Mouse (Mus musculus) lung, adult 2 months (tissue): Measurements from ENCODE around the gene Klhl42. TPM values are rescaled to one million over a fixed set of nuclear protein-coding genes. Genes with fewer than 3 reads are reported as not detected.
A peak's percentile ranks its signal among the peaks of the same experiment; 100 is the strongest.

Experiments
- DNase-seq: peaks from one replicate; pipeline ENCODE4 v3.0.0; 2022
- H3K4me1 ChIP-seq: fragments of 200-500 bp; 2 replicates; pipeline ENCODE4 v1.6.1; 2011; ENCODE audit warnings: low read length; ENCODE audit not compliant: control insufficient read depth, insufficient read depth
- H3K4me3 ChIP-seq: fragments of 200-500 bp; replicated peaks from 2 replicates; pipeline ENCODE3; 2011; ENCODE audit warnings: low read depth, mild to moderate bottlenecking, control low read depth, low read length; ENCODE audit errors: extremely low read depth
- CTCF ChIP-seq: fragments of 200-500 bp; IDR thresholded peaks from 2 replicates; pipeline ENCODE4 v1.5.1; 2011; ENCODE audit warnings: mild to moderate bottlenecking, low read length, control low read depth; ENCODE audit not compliant: insufficient read depth
- POLR2A ChIP-seq: fragments of 200-500 bp; IDR thresholded peaks from 2 replicates; pipeline ENCODE4 v1.6.1; 2011; ENCODE audit warnings: low read depth, mild to moderate bottlenecking, control low read depth, low read length, borderline replicate concordance; ENCODE audit errors: extremely low read depth
- WGBS: fragments of 180-500 bp; shearing (Covaris S2); methylation state at CpG from one replicate; pipeline ENCODE4 v1.1.7; 2018; 5-methylcytosine and 5-hydroxymethylcytosine counted together
- polyA plus RNA-seq: library from polyadenylated mRNA; depleted of rRNA; stranded (reverse); fragments of >200 nt; gene quantifications from 2 replicates; pipeline ENCODE4 v1.2.3, GENCODE M21; 2012; rRNA removed

Klhl42 gene
- polyA plus RNA-seq, 1 experiment = 12.0 TPM

- 93% methylated on average over 10 of the region's 10 CpGs for WGBS
- TF ChIP-seq CTCF = no peak
- Histone ChIP-seq H3K4me3 (no peak overlapping the region), H3K4me1 (no peaks in the 10 kb centered on the region)
- no peak for DNase-seq
Measured at GRCm38 (mm10) chr6:147127239-147127638, 36.1 kb downstream of the Klhl42 start.

- TF ChIP-seq POLR2A (no peak), CTCF (no peak)
- WGBS = 78% methylated on average over 3 of the region's 3 CpGs
- no peak overlapping the region for H3K4me3 ChIP-seq
- no peaks in the 10 kb centered on the region for H3K4me1 ChIP-seq
- no peak for DNase-seq
Measured at GRCm38 (mm10) chr6:147138260-147138659, 47.1 kb downstream of the Klhl42 start.

- WGBS = 89% methylated on average over 7 of the region's 7 CpGs
- Histone ChIP-seq H3K4me3 (no peak overlapping the region), H3K4me1 (peaks cover 4% of the 10 kb centered on the region)
- no peak for TF ChIP-seq POLR2A
- no peak for TF ChIP-seq CTCF
- no peak for DNase-seq
Measured at GRCm38 (mm10) chr6:147140600-147141154, 49.5 kb downstream of the Klhl42 start.

- DNase-seq = peak; percentile 7
- TF ChIP-seq POLR2A (no peak), CTCF (no peak)
- WGBS = 78% methylated on average over 5 of the region's 5 CpGs
- H3K4me3 ChIP-seq = no peak overlapping the region
- peaks cover 4% of the 10 kb centered on the region for H3K4me1 ChIP-seq
Measured at GRCm38 (mm10) chr6:147144664-147145063, 53.5 kb downstream of the Klhl42 start.

- peak; percentile 16 for DNase-seq
- 22% methylated on average over 2 of the region's 2 CpGs for WGBS
- TF ChIP-seq CTCF (no peak), POLR2A (no peak)
Measured at GRCm38 (mm10) chr6:147145277-147145676, 54.1 kb downstream of the Klhl42 start.

GRCm38 (mm10) chr6:147145753-147146152, 54.6 kb downstream of the Klhl42 start:
- peaks cover 4% of the 10 kb centered on the region for H3K4me1 ChIP-seq
- 50% methylated on average over 10 of the region's 10 CpGs for WGBS
- TF ChIP-seq CTCF (no peak), POLR2A (no peak)
- no peak overlapping the region for H3K4me3 ChIP-seq
- no peak for DNase-seq

More at GRCm38 (mm10) chr6:147145277-147145676, 54.1 kb downstream of the Klhl42 start:
- no peak overlapping the region for H3K4me3 ChIP-seq
- peaks cover 4% of the 10 kb centered on the region for H3K4me1 ChIP-seq

GRCm38 (mm10) chr6:147151069-147151468, 59.9 kb downstream of the Klhl42 start:
- no peaks in the 10 kb centered on the region for H3K4me1 ChIP-seq
- TF ChIP-seq CTCF (no peak), POLR2A (no peak)
- no peak for DNase-seq
- H3K4me3 ChIP-seq = no peak overlapping the region
- WGBS = 60% methylated on average over 6 of the region's 6 CpGs

- no peak for TF ChIP-seq POLR2A
- no peak for TF ChIP-seq CTCF
- no peak for DNase-seq
- no peaks in the 10 kb centered on the region for H3K4me1 ChIP-seq
- no peak overlapping the region for H3K4me3 ChIP-seq
Measured at GRCm38 (mm10) chr6:147151839-147152238, 60.7 kb downstream of the Klhl42 start.

- no peak for DNase-seq
- no peak for TF ChIP-seq CTCF
- no peak for TF ChIP-seq POLR2A
- H3K4me1 ChIP-seq = no peaks in the 10 kb centered on the region
- WGBS = 46% methylated on average over 7 of the region's 7 CpGs
- no peak overlapping the region for H3K4me3 ChIP-seq
Measured at GRCm38 (mm10) chr6:147155085-147155484, 63.9 kb downstream of the Klhl42 start.

GRCm38 (mm10) chr6:147161818-147162584, 70.8 kb downstream of the Klhl42 start:
- Histone ChIP-seq H3K4me3 (no peak overlapping the region), H3K4me1 (no peaks in the 10 kb centered on the region)
- WGBS = 29% methylated on average over 5 of the region's 5 CpGs
- TF ChIP-seq POLR2A (no peak), CTCF (no peak)
- no peak for DNase-seq

Other genes starting within 250 kb of the Klhl42 start
- 0.12 TPM in 1 of 2 replicates, not detected in the other for gene Smco2, start 241.3 kb upstream of the Klhl42 start, polyA plus RNA-seq
- gene Ppfibp1, start 202.9 kb upstream of the Klhl42 start, polyA plus RNA-seq = 26.1 and 35.1 TPM in 2 replicates
- gene 1700034J05Rik, start 137.0 kb upstream of the Klhl42 start, polyA plus RNA-seq = not detected in 2 replicates
- 0.24 and 0.32 TPM in 2 replicates for gene Rep15, start 58.8 kb upstream of the Klhl42 start, polyA plus RNA-seq
- 5.2 and 6.2 TPM in 2 replicates for gene Mrps35, start 48.6 kb upstream of the Klhl42 start, polyA plus RNA-seq
- 0.20 and 0.65 TPM in 2 replicates for gene Mansc4, start 4.3 kb upstream of the Klhl42 start, polyA plus RNA-seq
- 0.76 and 1.7 TPM in 2 replicates for gene Pthlh, start 172.8 kb downstream of the Klhl42 start, polyA plus RNA-seq